Mouse (Mus musculus) liver, postnatal 0 days (tissue): ENCODE results near the gene Brat1. TPM values are rescaled to one million over a fixed set of nuclear protein-coding genes. Genes with fewer than 3 reads are reported as not detected.
A peak's percentile ranks its signal among the peaks of the same experiment; 100 is the strongest.

Experiments
- ATAC-seq: fragments of 200-750 bp; cut with Nextera tagmentation; 2 replicates; pipeline ENCODE4 v1.8.0; 2017; ENCODE audit warnings: mild to moderate bottlenecking, moderate library complexity
- DNase-seq: peaks from one replicate; pipeline ENCODE4 v3.0.0-alpha.2; 2016
- H3K27ac ChIP-seq: fragments of 300-500 bp; sonication (generic); 2 replicates; pipeline ENCODE4 v1.5.1; 2014; ENCODE audit warnings: antibody characterized with exemption, moderate library complexity, mild to moderate bottlenecking, low read depth
- H3K27me3 ChIP-seq: fragments of 300-500 bp; sonication (generic); 2 replicates; pipeline ENCODE4 v1.6.1; 2014; ENCODE audit warnings: low read length, control low read depth, mixed read lengths; ENCODE audit not compliant: insufficient read depth
- H3K36me3 ChIP-seq: fragments of 300-500 bp; sonication (generic); replicated peaks from 2 replicates; pipeline ENCODE4 v1.6.1; 2014; ENCODE audit warnings: mild to moderate bottlenecking, control low read depth, low read length, moderate library complexity, mixed read lengths; ENCODE audit not compliant: insufficient read depth
- H3K4me1 ChIP-seq: fragments of 300-500 bp; sonication (generic); 2 replicates; pipeline ENCODE4 v1.6.1; 2014; ENCODE audit warnings: antibody characterized with exemption, mild to moderate bottlenecking, control low read depth; ENCODE audit not compliant: insufficient read depth
- H3K4me2 ChIP-seq: fragments of 300-500 bp; sonication (generic); 2 replicates; pipeline ENCODE4 v1.6.1; 2014; ENCODE audit warnings: low read depth, mild to moderate bottlenecking, low read length, moderate library complexity, mixed read lengths
- H3K4me3 ChIP-seq: fragments of 300-500 bp; sonication (generic); 2 replicates; pipeline ENCODE4 v1.5.1; 2014; ENCODE audit warnings: low read depth, low read length
- H3K9ac ChIP-seq: fragments of 300-500 bp; sonication (generic); replicated peaks from 2 replicates; pipeline ENCODE4 v1.6.1; 2014; ENCODE audit warnings: mild to moderate bottlenecking, moderate library complexity
- H3K9me3 ChIP-seq: fragments of 300-500 bp; sonication (generic); 2 replicates; pipeline ENCODE4 v1.6.1; 2016; ENCODE audit warnings: mild to moderate bottlenecking, control low read depth, low read length, mixed read lengths
- CTCF ChIP-seq: sonication (generic); IDR thresholded peaks from 2 replicates; pipeline ENCODE4 v1.5.1; 2016; ENCODE audit warnings: antibody characterized with exemption, low read depth
- EP300 ChIP-seq: IDR thresholded peaks from 2 replicates; pipeline ENCODE4 v1.6.1; 2016; ENCODE audit warnings: antibody characterized with exemption, low read depth, mild to moderate bottlenecking
- WGBS: fragments of 180-500 bp; shearing (Covaris S2); extraction: QIAGEN DNeasy Blood & Tissue Kit; methylation state at CpG from one replicate; pipeline ENCODE4 v1.1.7; 2014; ENCODE audit not compliant: insufficient replicate concordance; 5-methylcytosine and 5-hydroxymethylcytosine counted together
- polyA plus RNA-seq: library from polyadenylated mRNA; unstranded; fragments of >200 nt; fragmentation: Nextera tagmentation; extraction: Ambion mirVana; gene quantifications from 2 replicates; pipeline ENCODE4 v1.2.1, GENCODE M21; 2015

The Brat1 gene
- polyA plus RNA-seq, 1 experiment from 2014 or later, result 4.9 TPM

- H3K27ac ChIP-seq, result no peak overlapping the region
- H3K27me3 ChIP-seq, result no peaks in the 10 kb centered on the region
- TF ChIP-seq EP300 (no peak), CTCF (no peak)
- ATAC-seq (no peak), DNase-seq (no peak)
- H3K9ac ChIP-seq, result no peak overlapping the region
- H3K36me3 ChIP-seq, result peaks cover 20% of the 10 kb centered on the region
- WGBS, result 76% methylated on average over 3 of the region's 3 CpGs
- no peaks in the 10 kb centered on the region for H3K4me1 ChIP-seq
- H3K4me2 ChIP-seq, result no peak overlapping the region
- no peaks in the 10 kb centered on the region for H3K9me3 ChIP-seq
- H3K4me3 ChIP-seq, result no peak overlapping the region
Observed at GRCm38 (mm10) chr5:140688434-140688833, 16.4 kb upstream of the Brat1 start.

DNA sequence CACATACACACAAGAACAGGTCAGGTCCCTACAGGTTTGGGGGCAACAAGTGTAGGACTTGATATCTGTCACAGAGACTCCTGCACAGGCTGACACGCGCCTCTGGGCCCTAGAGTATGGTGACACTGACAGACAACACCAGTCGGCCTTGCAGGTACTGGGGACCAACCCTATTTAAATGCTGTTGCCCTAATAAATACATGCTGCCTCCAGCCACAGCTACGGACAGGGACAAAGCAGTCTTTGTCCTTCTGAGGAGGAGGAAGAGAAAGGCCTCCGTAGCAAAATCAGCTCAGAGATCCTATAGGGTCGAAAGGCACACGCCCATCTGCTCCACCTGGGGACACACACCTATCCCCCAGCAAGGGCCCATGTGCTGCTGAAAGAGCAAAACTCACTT is 8.8 kb upstream of the Brat1 start:
- no peak for ATAC-seq

DNA sequence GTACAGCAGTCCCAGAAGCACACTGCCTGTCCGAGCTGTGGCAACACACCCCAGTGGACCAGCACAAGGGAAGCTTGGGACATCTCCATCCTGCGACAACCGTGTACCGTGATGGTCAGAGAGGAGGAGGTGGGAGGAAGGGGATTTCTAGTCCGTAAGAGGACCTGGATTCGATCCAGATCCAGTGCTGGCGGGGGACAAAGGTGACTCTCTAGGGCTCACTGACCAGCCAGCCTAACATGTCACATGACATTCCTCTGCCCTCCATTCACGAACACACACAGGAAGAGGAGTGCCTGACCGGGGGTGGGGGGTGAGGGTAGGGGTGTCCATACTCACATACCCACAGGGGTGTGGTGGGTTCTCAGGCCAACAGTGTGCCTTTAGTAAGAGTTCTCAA is 5.0 kb upstream of the Brat1 start:
- Histone ChIP-seq H3K4me1 (peaks cover 30% of the 10 kb centered on the region), H3K4me3 (no peak overlapping the region), H3K9me3 (no peaks in the 10 kb centered on the region), H3K4me2 (peak overlapping the region; percentile 3; the same call in 1 of the 2 replicates), H3K27ac (no peak overlapping the region), H3K9ac (no peak overlapping the region), H3K27me3 (no peaks in the 10 kb centered on the region), H3K36me3 (no peaks in the 10 kb centered on the region)
- 60% methylated on average over 9 of the region's 9 CpGs for WGBS
- no peak for TF ChIP-seq CTCF
- no peak for TF ChIP-seq EP300
- ATAC-seq, result no peak
- peak; percentile 46 for DNase-seq

More for the DNA sequence above, 8.8 kb upstream of the Brat1 start:
- no peak for TF ChIP-seq EP300
- no peak for TF ChIP-seq CTCF
- DNase-seq, result no peak
- Histone ChIP-seq H3K9me3 (no peaks in the 10 kb centered on the region), H3K27me3 (no peaks in the 10 kb centered on the region), H3K4me1 (peaks cover 9% of the 10 kb centered on the region), H3K27ac (no peak overlapping the region), H3K4me3 (no peak overlapping the region), H3K9ac (no peak overlapping the region), H3K4me2 (no peak overlapping the region), H3K36me3 (peaks cover 6% of the 10 kb centered on the region; the same call in 1 of the 2 replicates)
- WGBS, result 87% methylated on average over 7 of the region's 7 CpGs

DNA sequence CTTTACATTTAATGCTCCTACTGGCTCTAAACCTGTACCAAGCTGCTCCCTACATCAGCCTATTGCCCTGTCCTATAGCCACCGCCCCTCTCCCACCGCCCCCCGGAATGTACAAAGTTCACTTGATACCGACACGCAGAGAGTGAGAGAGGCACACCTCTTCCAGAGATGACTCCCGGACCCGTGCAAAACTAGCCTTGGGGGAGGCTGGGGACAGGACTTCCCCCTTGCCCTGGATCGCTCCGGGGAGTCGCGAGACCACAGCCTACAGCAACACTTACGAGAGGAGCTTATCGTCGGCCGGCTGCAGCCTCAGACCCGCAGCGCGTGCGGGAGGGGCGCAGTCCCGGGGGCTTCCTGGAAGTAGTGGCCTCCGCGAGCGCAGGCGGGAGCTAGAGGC is 3.1 kb upstream of the Brat1 start:
- H3K9ac ChIP-seq, result peak overlapping the region; percentile 73
- peak overlapping the region; percentile 74 for H3K4me3 ChIP-seq
- TF ChIP-seq CTCF, result no peak
- TF ChIP-seq EP300, result no peak
- peak overlapping the region; percentile 76 for H3K27ac ChIP-seq
- H3K4me1 ChIP-seq, result peaks cover 42% of the 10 kb centered on the region
- no peaks in the 10 kb centered on the region for H3K27me3 ChIP-seq
- no peak for DNase-seq
- peak overlapping the region; percentile 98 for H3K4me2 ChIP-seq
- no peaks in the 10 kb centered on the region for H3K9me3 ChIP-seq
- ATAC-seq, result peak; percentile 1
- no peaks in the 10 kb centered on the region; the same call in 1 of the 2 replicates for H3K36me3 ChIP-seq
- under 1% methylated on average over 25 of the region's 25 CpGs for WGBS

DNA sequence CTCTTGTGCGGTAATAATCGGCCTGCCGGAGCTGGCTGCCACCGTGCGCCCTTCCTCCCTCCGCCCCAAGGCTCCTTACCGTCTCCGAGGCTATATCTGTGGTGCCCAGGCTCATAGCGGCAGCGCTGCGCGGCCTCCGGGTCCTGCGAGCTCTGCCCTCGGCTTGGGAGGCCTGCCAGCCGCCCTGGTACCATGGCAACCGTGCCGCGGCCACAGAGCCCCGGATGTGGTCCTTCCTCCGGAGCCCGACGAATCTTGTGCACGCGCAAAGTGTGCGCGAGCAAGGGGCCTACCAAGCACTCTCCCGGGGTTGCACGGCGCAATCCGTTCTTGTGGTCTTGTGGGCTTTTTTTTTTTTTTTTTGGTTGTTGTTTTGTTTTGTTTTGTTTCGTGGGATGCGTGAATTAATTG is 2.7 kb upstream of the Brat1 start, which contains the start of gene Iqce:
Iqce (minus strand) TSS at position 276 of the 411 bp plus-strand sequence.
- DNase-seq, result peak; percentile 94
- Histone ChIP-seq H3K9me3 (no peaks in the 10 kb centered on the region), H3K36me3 (no peaks in the 10 kb centered on the region; the same call in 1 of the 2 replicates), H3K4me1 (peaks cover 42% of the 10 kb centered on the region), H3K27me3 (no peaks in the 10 kb centered on the region), H3K4me3 (peak within 1 kb of the TSS; percentile 74), H3K9ac (peak within 1 kb of the TSS; percentile 73), H3K4me2 (peak within 1 kb of the TSS; percentile 98), H3K27ac (peak within 1 kb of the TSS; percentile 76)
- peak; percentile 37 for ATAC-seq
- WGBS, result 4% methylated on average over 33 of the region's 33 CpGs
- no peak for TF ChIP-seq CTCF
- no peak for TF ChIP-seq EP300

- ATAC-seq (no peak), DNase-seq (no peak)
- H3K27ac ChIP-seq, result peak overlapping the region; percentile 76
- H3K36me3 ChIP-seq, result peaks cover 5% of the 10 kb centered on the region; the same call in 1 of the 2 replicates
- no peak for TF ChIP-seq EP300
- TF ChIP-seq CTCF, result no peak
- peak overlapping the region; percentile 74; the same call in 1 of the 2 replicates for H3K4me3 ChIP-seq
- peaks cover 42% of the 10 kb centered on the region for H3K4me1 ChIP-seq
- no peaks in the 10 kb centered on the region for H3K27me3 ChIP-seq
- WGBS, result 64% methylated on average over 19 of the region's 19 CpGs
- no peaks in the 10 kb centered on the region for H3K9me3 ChIP-seq
- peak overlapping the region; percentile 98 for H3K4me2 ChIP-seq
- peak overlapping the region; percentile 73; the same call in 1 of the 2 replicates for H3K9ac ChIP-seq
Observed at GRCm38 (mm10) chr5:140702618-140703175, 2.1 kb upstream of the Brat1 start.
